Mouse (Mus musculus) bone marrow, adult 2 months (tissue): ENCODE measurements around the gene Casq1. TPM values are rescaled to one million over a fixed set of nuclear protein-coding genes. Genes with fewer than 3 reads are reported as not detected.
A peak's percentile ranks its signal among the peaks of the same experiment; 100 is the strongest.

Experiments used
- H3K27ac ChIP-seq: fragments of 200-500 bp; 2 replicates; pipeline ENCODE4 v1.5.1; 2012; ENCODE audit warnings: low read depth, mild to moderate bottlenecking, control low read depth, inconsistent platforms, low read length; ENCODE audit not compliant: control insufficient read depth, poor library complexity, insufficient read depth
- H3K4me1 ChIP-seq: fragments of 200-500 bp; 2 replicates; pipeline ENCODE4 v1.6.1; 2011; ENCODE audit warnings: low read length; ENCODE audit not compliant: control insufficient read depth, insufficient read depth
- H3K4me3 ChIP-seq: fragments of 200-500 bp; replicated peaks from 2 replicates; pipeline ENCODE3; 2011; ENCODE audit warnings: mild to moderate bottlenecking, low read depth, low read length, control low read depth; ENCODE audit not compliant: control insufficient read depth
- CTCF ChIP-seq: fragments of 200-500 bp; IDR thresholded peaks from 2 replicates; pipeline ENCODE4 v1.5.1; 2011; ENCODE audit warnings: low read length, control low read depth; ENCODE audit not compliant: control insufficient read depth, insufficient read depth
- POLR2A ChIP-seq: fragments of 200-500 bp; IDR thresholded peaks from 2 replicates; pipeline ENCODE4 v1.6.1; 2011; ENCODE audit warnings: low read depth, mild to moderate bottlenecking, control low read depth, low read length, borderline replicate concordance; ENCODE audit not compliant: control insufficient read depth
- WGBS: fragments of 180-500 bp; shearing (Covaris S2); methylation state at CpG from one replicate; pipeline ENCODE4 v1.1.7; 2018; 5-methylcytosine and 5-hydroxymethylcytosine counted together
- polyA plus RNA-seq: library from polyadenylated mRNA; stranded (reverse); fragments of >200 nt; gene quantifications from 2 replicates; pipeline ENCODE4 v1.2.4, GENCODE M21; 2011; ENCODE audit warnings: low replicate concordance; ENCODE audit not compliant: missing spikeins, insufficient read depth, insufficient read length

The Casq1 gene
- polyA plus RNA-seq, 1 experiment = not detected

GRCm38 (mm10) chr1:172240945-172241708, 21.5 kb upstream of the Casq1 start:
- H3K4me1 ChIP-seq = no peaks in the 10 kb centered on the region
- WGBS = 21% methylated on average over 6 of the region's 6 CpGs
- H3K27ac ChIP-seq = no peak overlapping the region
- TF ChIP-seq CTCF (no peak), POLR2A (no peak)
- no peak overlapping the region for H3K4me3 ChIP-seq

- Histone ChIP-seq H3K4me3 (no peak overlapping the region), H3K4me1 (no peaks in the 10 kb centered on the region), H3K27ac (no peak overlapping the region)
- 80% methylated on average over 1 of the region's 1 CpGs for WGBS
- TF ChIP-seq POLR2A (no peak), CTCF (no peak)
Measured at GRCm38 (mm10) chr1:172229215-172229614, 9.5 kb upstream of the Casq1 start.

- Histone ChIP-seq H3K27ac (no peak overlapping the region), H3K4me3 (no peak overlapping the region), H3K4me1 (no peaks in the 10 kb centered on the region)
- TF ChIP-seq CTCF = no peak
- TF ChIP-seq POLR2A = no peak
- WGBS = 80% methylated on average over 2 of the region's 2 CpGs
Measured at GRCm38 (mm10) chr1:172228209-172228608, 8.5 kb upstream of the Casq1 start.

GRCm38 (mm10) chr1:172221297-172222063, 1.8 kb upstream of the Casq1 start:
- TF ChIP-seq POLR2A = no peak
- no peak for TF ChIP-seq CTCF
- H3K4me1 ChIP-seq = no peaks in the 10 kb centered on the region
- no peak overlapping the region for H3K4me3 ChIP-seq
- 77% methylated on average over 11 of the region's 11 CpGs for WGBS
- no peak overlapping the region for H3K27ac ChIP-seq

- TF ChIP-seq POLR2A (no peak), CTCF (no peak)
- H3K4me3 ChIP-seq = no peak overlapping the region
- H3K27ac ChIP-seq = no peak overlapping the region
- no peaks in the 10 kb centered on the region for H3K4me1 ChIP-seq
- WGBS = 77% methylated on average over 10 of the region's 10 CpGs
Measured at GRCm38 (mm10) chr1:172220414-172220813, 746 bp upstream of the Casq1 start.

GRCm38 (mm10) chr1:172218164-172218910, 1.3 kb downstream of the Casq1 start:
- Histone ChIP-seq H3K4me1 (no peaks in the 10 kb centered on the region), H3K4me3 (no peak overlapping the region), H3K27ac (no peak overlapping the region)
- WGBS = 84% methylated on average over 15 of the region's 15 CpGs
- TF ChIP-seq CTCF (no peak), POLR2A (no peak)

- TF ChIP-seq POLR2A (no peak), CTCF (peak; percentile 88)
- no peak overlapping the region for H3K4me3 ChIP-seq
- WGBS = 2% methylated on average over 5 of the region's 5 CpGs
- no peaks in the 10 kb centered on the region for H3K4me1 ChIP-seq
- no peak overlapping the region for H3K27ac ChIP-seq
Measured at GRCm38 (mm10) chr1:172217148-172217547, 2.5 kb downstream of the Casq1 start.

- WGBS = 29% methylated on average over 3 of the region's 3 CpGs
- Histone ChIP-seq H3K4me3 (no peak overlapping the region), H3K4me1 (no peaks in the 10 kb centered on the region), H3K27ac (no peak overlapping the region)
- TF ChIP-seq CTCF (no peak), POLR2A (no peak)
Measured at GRCm38 (mm10) chr1:172214748-172215147, 4.9 kb downstream of the Casq1 start.
